Mouse (Mus musculus): ENCODE measurements around the gene Angptl7. TPM values are rescaled to one million over a fixed set of nuclear protein-coding genes. Genes with fewer than 3 reads are reported as not detected.
A peak's percentile ranks its signal among the peaks of the same experiment; 100 is the strongest.

The Angptl7 gene
- total RNA-seq, 4 experiments from 2014 or later = 0.50 to 0.84 (median 0.73) TPM

GRCm38 (mm10) chr4:148455477-148456025 lies 44.7 kb downstream of the Angptl7 start:
- DNase-seq (ENCODE audit: low spot score in 2 of 2) = no peak

- no peak for DNase-seq (ENCODE audit: low spot score in 2 of 2)
These were observed 46.6 kb downstream of the Angptl7 start for GRCm38 (mm10) chr4:148453707-148454106.

GRCm38 (mm10) chr4:148448853-148449245 lies 51.4 kb downstream of the Angptl7 start:
- DNase-seq (ENCODE audit: low spot score in 2 of 2) = peak in 1 of 2 experiments; percentile 15

GRCm38 (mm10) chr4:148448179-148448852 lies 51.9 kb downstream of the Angptl7 start, which contains the start of gene Mtor:
Gene Mtor, plus strand, starts transcription at chr4:148448611.
- peak; percentile 81 to 97 for DNase-seq (ENCODE audit: low spot score in 2 of 2)

Other genes starting within 250 kb of the Angptl7 start
- 10 to 100 TPM; 23.4 to 28.3 (median 26.2) TPM for gene Disp3, start 212.5 kb downstream of the Angptl7 start, total RNA-seq (2022)
- gene Ubiad1, start 55.7 kb downstream of the Angptl7 start, total RNA-seq (2022) = 10 to 100 TPM in 1 of 4 experiments, 1 to 10 TPM in 3; 7.9 to 10.3 (median 8.9) TPM
- 10 to 100 TPM; 85.6 to 96.1 (median 92.3) TPM for gene Mtor, start 51.8 kb downstream of the Angptl7 start, total RNA-seq (2022)
- 10 to 100 TPM; 47.1 to 49.6 (median 48.2) TPM for gene Exosc10, start 58.0 kb upstream of the Angptl7 start, total RNA-seq (2022)
- gene Srm, start 91.0 kb upstream of the Angptl7 start, total RNA-seq (2022) = 10 to 100 TPM; 76.3 to 81.3 (median 77.7) TPM
- gene Masp2, start 102.1 kb upstream of the Angptl7 start, total RNA-seq (2022) = 1 to 10 TPM; 1.9 to 4.2 (median 2.7) TPM
- 100 to 1,000 TPM; 182 to 208 (median 193) TPM for gene Tardbp, start 126.6 kb upstream of the Angptl7 start, total RNA-seq (2022)
- under 1 TPM in 2 of 4 experiments, not detected in 2; 0.23 to 0.44 TPM for gene Gm572, start 142.9 kb upstream of the Angptl7 start, total RNA-seq (2022)